Mouse (Mus musculus) thymus, postnatal 36 days (tissue): ENCODE measurements around the gene Hdhd5.

Source experiments
- DNase-seq, 2 experiments: peaks; one replicate each; pipeline ENCODE4 v3.0.0; 2022; ENCODE audit warnings: mixed read lengths in 2 of 2

Gene Hdhd5

DNA sequence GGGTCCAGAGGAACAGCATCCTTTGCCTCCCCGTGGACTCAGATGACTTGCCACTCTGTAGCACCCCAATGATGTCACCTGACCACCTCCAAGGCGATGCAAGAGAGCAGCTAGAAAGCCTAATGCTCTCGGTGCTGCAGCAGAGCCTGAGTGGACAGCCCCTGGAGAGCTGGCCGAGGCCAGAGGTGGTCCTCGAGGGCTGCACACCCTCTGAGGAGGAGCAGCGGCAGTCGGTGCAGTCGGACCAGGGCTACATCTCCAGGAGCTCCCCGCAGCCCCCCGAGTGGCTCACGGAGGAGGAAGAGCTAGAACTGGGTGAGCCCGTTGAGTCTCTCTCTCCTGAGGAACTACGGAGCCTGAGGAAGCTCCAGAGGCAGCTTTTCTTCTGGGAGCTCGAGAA lies 49.1 kb downstream of the Hdhd5 start:
- DNase-seq = no peak

DNA sequence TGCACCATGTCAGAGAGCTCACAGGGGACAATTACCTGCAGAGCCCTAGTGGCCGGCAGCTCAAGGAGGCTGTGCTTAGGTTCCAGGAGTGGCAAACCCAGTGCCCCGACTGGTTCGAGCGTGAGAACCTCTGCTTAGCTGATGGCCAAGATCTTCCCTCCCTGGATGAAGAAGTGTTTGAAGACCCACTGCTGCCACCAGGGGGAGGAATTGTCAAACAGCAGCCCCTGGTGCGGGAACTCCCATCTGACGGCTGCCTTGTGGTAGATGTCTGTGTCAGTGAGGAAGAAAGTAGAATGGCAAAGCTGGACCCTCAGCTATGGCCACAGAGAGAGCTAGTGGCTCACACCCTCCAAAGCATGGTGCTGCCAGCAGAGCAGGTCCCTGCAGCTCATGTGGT lies 49.6 kb downstream of the Hdhd5 start:
- peak; percentile 50 to 56 for DNase-seq

DNA sequence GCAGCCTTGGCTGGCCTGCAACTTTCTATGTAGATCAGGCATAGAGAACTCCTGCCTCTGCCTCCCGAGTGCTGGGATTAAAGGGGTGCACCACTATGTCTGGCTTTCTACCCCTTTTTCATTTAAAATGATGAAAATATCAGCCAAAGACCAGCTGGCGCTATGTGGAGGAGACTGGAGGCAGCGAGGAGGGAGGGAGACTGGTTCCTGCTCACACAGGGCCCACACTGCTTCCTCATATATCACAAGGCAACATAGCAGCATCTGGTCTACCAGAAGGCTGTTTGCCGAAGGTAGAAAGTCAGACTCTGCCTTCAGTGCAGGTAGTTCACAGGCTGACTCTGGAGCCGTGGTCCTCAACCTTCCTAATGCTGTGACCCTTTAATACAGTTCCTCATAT lies 50.8 kb downstream of the Hdhd5 start:
- DNase-seq = no peak

DNA sequence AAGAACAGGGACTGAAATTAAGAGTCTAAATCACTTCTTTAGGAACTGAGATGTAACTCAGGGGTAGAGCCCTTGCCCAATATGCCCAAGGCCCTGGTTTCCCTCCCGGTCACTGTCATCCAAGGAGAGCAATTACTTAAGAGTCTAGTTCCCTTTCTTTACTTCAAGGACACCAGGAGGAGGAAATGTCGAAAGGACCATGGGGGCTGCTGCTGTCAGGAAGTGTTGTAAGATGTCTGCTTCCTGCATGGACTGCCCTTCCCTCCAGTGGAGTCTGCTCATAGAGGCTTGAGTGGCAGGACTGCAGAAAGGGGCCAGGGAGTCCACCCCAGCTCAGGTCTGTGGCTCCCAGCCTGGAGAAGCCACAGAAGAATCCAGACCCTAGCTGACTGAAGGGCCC lies 51.8 kb downstream of the Hdhd5 start:
- DNase-seq = no peak

DNA sequence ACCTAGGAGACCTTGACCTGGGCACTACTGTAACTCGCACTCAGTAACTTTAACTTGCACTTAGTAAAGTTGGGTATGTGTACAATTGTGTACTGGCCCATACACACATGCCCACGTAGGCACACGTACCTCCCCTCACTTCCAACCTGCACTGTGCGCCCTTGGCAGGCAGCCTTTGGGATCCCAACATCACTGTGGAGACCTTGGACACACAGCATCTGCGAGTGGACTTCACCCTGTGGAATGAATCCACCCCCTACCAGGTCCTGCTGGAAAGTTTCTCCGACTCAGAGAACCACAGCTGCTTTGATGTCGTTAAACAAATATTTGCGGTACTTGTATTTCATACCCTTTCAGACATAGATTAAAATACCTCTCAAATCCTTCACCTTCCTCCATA lies 55.8 kb downstream of the Hdhd5 start:
- DNase-seq = no peak

DNA sequence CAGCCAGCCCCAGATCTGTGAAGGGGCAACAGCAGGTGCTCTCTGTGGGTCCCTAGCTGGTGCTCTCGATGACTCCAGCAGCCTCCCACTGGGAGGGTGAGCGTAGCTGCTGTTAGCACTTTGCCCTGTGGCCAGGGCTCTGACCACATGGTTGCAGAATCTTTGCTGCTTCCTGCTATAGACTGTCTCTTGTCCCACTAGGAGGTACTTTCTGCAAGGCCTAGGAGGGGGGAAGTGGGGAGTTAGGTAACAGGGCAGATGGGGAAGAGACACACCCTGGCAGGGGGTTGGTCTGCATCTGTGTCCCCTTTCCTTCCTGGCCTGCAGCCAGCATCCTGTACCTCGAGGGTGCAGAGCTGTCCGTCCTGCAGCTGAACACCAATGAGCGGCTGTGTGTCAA lies 57.7 kb downstream of the Hdhd5 start:
- no peak for DNase-seq

DNA sequence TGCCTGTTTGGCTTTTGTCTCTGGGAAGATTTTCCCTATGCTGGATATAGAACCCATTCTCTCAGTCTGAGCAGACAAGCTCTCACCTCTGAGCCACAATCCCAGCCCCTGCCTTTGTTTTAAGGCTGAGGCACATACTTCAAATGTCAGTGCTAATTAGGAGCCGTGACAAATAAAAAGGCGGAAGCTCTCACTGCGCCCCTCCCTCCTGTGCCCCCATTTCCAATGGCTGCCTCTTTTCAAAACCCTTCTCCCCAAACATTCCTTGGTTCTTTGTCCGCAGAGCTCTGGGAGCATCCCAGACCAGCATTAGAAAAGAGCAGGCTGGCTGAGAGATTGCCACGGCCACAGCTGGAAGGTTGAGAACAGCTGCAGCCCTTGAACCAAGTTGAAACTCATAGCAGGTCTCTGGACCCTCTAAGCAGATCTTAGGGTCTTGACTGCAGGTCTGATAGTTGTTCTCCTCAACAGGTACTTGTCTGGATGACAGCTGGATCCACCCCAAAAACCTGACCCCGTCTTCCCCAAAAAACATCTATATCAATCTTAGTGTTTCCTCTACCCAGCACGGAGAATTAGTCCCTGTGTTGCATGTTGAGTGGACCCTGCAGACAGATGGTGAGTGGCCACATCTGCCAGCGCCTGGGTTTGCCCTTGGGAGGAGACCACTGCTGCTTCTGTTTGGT lies 58.5 kb downstream of the Hdhd5 start:
- no peak for DNase-seq

DNA sequence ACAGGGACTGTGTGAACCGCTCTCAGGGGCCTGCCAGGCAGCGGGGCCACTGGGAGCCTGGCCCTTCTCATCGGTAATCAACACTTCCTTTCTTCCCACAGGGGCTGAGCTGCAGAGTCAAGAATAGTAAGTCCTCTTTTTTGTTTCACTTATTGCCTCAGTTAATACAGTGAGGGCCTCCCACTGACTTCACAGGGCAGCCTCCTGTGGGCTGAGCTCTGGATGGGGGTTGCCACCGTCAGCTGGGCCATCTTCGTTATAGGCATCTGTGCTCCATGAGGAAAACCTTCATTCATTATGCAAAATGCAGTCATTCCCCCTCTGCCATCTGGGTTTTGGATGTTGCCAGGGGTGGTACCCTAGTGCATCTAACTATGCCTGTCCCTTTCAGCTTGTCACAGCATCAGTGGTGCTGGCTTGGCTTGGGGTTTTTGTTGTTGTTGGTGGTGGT lies 59.1 kb downstream of the Hdhd5 start:
- no peak for DNase-seq

DNA sequence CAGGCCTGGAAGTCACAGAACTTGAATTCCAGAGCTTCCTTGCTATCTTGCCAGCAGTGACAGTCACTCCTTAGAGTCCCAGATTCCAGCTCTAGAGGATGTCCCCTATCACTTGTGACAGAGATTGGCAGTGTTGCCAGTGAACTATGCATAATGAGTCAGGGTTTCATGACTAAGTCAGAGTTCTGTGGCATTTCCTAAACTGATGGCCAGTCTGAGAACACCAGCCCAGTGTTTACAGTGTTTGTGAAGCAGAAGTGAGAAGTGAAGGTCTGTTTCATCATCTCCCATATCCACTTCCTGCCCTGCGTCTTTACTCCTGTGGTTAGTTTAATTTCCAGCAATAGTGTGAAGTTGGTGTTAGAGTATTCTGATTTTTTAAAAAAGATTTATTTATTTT lies 60.5 kb downstream of the Hdhd5 start:
- DNase-seq = no peak

DNA sequence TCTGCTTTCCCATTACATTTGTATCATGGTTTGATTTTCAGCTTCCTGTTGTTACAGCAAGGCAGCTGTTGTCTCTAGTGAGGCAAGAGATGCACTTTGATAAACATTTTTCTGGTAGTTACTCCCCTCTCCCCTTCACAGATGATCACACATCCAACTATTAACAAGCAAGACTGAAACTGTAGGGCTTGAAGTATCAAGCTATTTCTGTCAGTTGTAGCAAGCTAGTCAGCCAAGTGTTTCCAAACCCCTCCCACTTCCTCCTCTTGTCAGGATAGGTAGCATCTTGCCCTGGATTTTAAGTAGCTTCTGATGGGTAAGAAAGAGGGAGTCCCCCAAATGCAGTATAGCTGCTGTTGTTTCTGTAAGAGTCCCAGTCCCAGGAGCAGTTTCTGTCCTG lies 61.3 kb downstream of the Hdhd5 start:
- no peak for DNase-seq

DNA sequence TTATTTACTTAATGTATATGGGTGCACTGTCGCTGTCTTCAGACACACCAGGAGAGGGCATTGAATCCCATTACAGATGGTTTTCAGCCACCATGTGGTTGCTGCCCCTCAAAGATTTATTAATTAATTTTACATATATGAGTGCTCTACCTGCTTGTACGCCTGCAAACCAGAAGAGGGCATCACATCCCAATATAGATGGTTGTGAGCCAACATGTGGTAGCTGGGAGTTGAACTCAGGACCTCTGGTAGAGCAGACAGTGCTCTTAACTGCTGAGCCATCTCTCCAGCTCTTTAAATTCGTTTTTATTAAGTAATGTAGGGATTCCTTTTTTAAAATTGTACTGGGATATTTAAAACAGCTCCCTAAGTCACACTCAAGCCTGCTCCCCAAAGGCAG lies 61.9 kb downstream of the Hdhd5 start:
- no peak for DNase-seq

DNA sequence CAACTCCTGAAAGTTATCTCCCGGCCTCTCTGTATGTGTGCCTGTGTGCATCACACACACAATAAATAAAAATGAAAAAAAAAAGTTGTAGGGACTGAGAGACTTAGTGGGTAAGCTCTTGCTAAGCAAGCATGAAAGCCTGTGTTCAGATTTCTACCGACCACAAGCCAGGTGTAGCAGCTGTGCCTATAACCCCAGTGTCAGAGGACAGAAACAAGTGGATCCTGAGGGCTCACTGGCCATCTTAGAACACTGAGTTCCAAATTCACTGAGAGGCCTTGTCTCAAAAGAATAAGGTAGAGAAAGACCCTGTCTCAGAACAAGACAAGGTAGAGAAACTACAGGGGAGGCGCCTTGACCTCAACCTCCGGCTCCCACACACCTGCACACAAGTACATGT lies 62.9 kb downstream of the Hdhd5 start:
- peak in 1 of 2 experiments; percentile 50 for DNase-seq

DNA sequence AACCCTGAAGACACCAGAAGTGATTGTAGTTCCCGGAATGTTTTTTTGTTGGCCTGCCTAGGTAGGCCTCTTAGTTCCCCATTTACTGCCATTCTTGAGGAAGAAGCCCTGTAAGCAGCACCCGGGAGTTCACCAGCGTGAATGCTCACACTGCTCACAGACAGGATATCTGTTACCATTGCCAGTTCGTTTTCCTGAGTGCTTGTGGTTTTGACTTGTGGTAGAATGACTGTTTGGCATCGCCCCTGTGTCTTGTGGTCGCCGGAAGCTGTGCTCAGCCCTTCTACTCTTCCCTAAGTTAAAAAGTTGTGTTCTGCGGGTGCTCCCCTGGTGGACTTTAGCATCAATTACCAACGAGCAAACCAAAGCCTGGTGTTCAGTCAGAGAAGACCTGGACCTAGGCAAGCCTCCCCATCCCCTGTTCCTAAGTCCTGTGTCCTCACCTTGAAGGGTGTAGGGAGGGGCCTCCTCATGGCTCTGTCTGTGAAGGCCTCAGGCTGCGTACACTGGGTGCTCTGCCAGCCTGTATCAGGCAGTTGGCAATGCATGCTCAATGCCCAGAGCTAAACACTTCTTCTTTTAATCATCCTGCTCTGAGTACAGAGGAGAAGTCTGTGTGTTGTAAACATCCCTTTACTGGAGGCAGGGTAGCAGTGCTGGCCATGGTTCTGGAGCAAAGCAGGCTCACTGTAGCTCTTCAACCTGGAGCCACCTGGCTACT lies 64.3 kb downstream of the Hdhd5 start:
- DNase-seq = peak; percentile 73 to 81

DNA sequence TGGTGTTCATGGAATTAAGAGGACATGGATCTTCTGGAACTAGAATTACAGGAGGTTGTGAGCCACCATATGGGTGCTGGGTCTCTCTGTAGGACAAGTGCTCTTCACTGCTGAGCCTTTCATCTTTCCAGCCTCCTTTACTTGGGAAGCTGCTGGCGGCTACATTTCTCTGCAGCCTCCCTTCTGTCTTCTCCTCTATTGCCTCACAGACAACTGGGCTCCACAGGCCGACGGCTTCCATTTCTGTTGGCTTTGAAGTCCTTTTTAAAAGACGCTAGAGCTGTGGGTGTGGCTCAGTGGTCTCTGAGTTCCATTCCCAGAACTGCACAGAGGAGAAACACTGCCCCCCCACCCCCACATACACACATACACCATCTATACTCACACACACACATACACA lies 65.7 kb downstream of the Hdhd5 start:
- DNase-seq = no peak

DNA sequence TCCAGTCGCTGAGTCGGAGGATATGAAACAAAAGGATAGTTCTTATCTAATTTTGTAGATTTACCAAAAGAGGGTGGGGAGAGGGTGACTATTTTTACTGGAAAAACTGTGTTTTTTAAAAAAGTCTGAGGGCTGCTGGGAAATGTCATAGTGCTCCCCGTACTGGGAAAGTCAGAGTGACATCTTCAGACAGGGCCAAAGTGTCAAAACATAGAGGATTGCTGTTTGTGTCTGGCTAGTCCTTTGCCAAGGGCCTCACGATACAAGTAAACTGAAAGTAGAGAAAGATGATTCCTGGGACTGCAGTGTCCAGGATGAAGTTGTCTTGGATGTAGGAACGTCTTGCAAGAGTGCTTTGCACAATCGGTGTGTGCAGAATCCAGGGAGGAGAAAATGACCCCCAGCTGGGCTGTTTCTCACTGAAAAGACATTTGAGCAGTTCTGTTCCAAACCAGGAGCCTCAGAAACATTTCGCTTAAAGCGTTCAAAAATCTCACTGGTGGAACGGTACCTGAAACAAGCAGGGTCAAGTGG lies 66.6 kb downstream of the Hdhd5 start:
- DNase-seq = no peak

DNA sequence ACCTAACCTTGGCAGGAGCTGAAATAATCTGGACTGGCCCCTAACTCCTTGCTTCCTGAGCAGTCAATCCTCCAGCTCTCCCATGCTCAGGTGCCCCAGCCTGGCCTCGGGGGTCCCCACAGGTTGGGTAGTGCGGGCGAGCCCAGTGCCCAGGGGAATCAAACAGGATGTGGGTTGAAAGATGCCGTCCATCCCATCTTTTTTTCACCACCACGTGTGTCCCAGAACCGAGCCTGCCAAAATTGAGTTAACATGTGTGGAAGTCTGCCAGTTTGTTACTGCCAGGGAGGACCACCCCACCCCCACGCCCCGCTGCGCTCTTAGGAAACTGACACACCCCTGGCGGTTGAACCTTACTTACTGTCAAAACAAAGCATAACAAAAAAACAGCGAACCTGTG lies 67.2 kb downstream of the Hdhd5 start:
- peak; percentile 71 to 76 for DNase-seq

DNA sequence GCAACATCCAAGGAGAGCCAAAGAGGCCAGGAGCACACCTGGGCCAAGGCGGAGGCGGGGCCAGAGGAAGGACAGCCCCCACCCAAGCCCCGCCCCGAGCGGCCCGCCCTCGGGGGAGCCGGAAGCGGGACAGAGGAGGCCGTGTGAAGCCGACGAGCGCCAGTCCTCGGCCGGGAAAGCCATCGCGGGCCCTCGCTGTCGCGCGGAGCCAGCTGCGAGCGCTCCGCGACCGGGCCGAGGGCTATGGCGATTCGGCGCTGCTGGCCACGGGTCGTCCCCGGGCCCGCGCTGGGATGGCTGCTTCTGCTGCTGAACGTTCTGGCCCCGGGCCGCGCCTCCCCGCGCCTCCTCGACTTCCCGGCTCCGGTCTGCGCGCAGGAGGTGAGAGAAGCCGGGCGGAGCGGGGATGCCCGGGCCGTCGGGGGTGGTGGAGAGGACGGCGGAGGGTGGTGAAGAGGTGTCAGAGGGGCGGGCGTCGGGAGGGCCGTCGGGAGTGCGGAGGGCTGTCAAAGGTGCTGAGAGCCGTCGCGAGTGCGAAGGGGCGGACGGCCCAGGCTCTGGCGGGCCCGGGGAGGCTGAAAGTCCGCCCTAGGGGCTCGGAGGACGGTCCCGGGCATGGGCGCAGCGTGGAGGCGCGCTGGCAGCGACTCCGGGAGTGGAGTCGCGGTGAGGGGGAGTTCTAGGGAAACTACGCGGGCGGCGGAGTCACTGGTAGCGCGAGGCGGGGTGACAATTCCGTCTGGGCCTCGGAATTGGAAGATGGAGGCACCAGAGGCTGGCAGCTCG lies 67.8 kb downstream of the Hdhd5 start, which contains the start of gene Il17ra:
Gene Il17ra (plus strand): TSS at position 162 of the 786 bp plus-strand sequence.
- DNase-seq = peak; percentile 93 to 94

DNA sequence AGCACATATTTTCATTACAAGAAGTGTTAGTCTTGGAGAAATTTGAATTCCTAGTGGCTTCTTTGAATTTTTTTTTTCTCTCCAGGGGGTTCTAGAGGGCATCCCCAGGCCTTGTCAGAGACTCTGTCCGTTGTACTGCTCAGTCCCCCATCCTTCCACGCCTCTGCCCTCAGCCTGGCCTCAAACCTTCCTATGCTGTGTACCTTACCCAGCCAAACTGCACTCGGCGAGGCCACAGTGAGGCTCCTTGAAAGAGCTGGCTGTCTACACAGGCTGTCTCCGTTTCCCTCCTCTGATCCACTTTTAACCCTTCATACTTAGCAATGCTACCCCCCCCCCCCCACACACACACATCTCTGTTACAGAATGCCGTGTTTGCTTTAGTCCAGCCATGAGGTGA lies 68.9 kb downstream of the Hdhd5 start:
- DNase-seq = no peak

DNA sequence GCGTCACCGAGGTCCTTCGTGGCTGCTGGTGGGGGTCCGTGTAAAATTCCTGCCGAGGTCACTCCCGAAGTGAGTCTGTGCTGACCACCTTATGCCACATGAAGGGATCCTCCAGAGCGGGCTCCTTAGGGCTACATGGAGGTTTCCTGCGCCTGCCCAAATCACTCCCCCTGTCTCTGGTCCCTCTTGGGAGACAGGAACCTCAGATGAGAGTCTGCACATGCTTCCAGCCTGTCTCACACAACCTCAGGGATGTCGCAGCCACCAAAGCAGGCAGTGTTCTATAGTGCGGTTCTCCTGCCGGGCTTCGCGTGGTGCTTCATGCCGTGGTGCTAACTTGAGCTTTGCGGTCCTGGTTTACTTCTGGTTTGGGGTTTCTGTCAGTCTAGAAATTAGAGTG lies 69.9 kb downstream of the Hdhd5 start:
- no peak for DNase-seq
